Mouse (Mus musculus) layer of hippocampus, adult 9-11 months (tissue): ENCODE measurements around the gene Bhmt.
A peak's percentile ranks its signal among the peaks of the same experiment; 100 is the strongest.
"Not testable (repeated sequence)": the region's sequence is repeated elsewhere in the genome, so short reads cannot be mapped to it uniquely, and the experiment has no call there.

Experiments used
- DNase-seq: peaks from one replicate; pipeline ENCODE4 v3.0.0; 2022

Bhmt gene

GRCm38 (mm10) chr13:93606868-93607578 lies 30.7 kb downstream of the Bhmt start:
- peak; percentile 33 for DNase-seq

GRCm38 (mm10) chr13:93604698-93605097 lies 33.1 kb downstream of the Bhmt start:
- peak; percentile 56 for DNase-seq

GRCm38 (mm10) chr13:93601527-93601926 lies 36.2 kb downstream of the Bhmt start:
- DNase-seq = no peak

- no peak for DNase-seq
Measured at GRCm38 (mm10) chr13:93593040-93593699, 44.6 kb downstream of the Bhmt start.

- DNase-seq = not testable (repeated sequence)
Measured at GRCm38 (mm10) chr13:93582526-93582925, 55.2 kb downstream of the Bhmt start.

- DNase-seq = no peak
Measured at GRCm38 (mm10) chr13:93580431-93580830, 57.3 kb downstream of the Bhmt start.

- DNase-seq = no peak
Measured at GRCm38 (mm10) chr13:93569676-93570075, 68.1 kb downstream of the Bhmt start.
